Mouse (Mus musculus): ENCODE data around the gene Tpgs1.

The Tpgs1 gene

DNA sequence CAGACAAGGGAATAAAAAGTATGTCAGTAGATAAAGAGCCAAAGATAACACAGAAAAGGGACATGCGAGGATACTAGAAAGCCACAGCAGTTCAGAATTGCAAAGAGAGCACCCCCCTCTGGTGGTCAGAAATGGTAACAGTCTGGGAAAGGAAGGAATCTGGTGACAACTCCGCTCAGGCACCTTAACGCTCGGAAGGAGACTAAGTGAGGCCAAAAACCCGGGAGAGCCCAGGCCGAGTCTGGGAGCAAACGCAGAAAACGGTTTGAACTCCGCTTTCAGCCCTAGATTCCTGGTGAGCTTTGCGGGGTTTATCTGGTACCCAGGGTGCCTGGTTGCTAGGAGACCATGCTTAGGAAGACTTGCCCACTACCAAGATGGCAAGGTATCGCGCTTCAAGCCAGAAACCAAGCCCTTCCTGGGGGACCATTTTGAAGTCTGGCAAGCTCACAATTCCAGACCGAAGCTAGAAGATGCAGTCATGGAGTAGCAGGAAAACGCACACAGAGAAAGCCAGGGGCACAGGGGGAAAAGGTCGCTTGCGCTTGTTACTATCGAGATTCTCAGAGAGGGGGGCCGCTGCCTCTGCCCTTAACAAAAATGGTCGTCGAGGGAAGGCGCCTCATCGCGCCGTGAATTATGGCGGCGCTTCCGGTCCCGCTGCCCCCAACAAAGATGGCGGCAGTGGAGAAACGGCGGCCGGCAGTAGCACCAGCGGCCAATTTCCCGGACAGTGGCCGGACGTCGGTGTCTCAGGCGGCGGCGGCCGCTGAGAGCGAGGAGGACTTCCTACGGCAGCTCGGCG is at the start of gene Tpgs1:
Tpgs1 (plus strand) TSS at position 599 of the 805 bp plus-strand sequence.
- DNase-seq (ENCODE audit: low spot score): peak; percentile 92

DNA sequence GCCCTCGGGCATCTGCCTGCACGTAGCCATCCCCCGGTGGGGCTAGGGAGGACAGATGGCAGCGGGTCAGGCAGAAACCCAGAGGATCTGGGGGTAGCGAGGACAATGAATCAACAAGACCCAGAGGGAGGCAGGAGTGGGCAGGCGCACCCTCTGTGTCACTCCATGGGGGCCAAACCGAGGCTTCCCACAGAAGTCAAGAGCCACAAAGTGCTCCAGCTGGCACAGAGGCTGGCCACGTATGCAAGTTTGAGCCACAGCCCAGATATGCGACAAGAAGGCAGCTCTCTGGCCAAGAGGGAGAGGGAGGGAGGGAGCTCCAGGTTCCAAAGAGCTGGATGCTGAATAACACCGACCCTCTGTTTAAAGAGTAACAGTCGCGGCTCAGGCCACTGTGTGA is 45.2 kb upstream of the Tpgs1 start:
- DNase-seq (ENCODE audit: low spot score): no peak

DNA sequence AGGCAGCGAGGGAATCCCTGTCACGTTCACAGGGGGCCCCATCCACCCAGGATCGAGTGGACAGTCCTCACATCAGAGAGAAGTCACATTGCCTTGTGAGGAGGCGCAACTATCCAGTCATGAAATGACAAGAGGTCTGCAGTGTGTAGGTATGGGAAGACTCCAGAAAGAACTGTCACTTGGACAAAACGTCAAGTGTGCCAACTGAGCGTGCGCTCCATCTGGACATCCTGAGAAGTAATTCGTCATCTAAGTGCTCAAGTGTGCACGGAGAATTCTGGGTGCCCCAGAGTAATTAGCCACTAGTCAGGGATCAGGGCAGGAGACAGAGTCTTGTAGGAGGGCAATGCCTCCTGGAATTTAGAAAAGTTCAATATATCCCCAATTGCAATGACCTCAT is 43.8 kb upstream of the Tpgs1 start:
- no peak for DNase-seq (ENCODE audit: low spot score)

DNA sequence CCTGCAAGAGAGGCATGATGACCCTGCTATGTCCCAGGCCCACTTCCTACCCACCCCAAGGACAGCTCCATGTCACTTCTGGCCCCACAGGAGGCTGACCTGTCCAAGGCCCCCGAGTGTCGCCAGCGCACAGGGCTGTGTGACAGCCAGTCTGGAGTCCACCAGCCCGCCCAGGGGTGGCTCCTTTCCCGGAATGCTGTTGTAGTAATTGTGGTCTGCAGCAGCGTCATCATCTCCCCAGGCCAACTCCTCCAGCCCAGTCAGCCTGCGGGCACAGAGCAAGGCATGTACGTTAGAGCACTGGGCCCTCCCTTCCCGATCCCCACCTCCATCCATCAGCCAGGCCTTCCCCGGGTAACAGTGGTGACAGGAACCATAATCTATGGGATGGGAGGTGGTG is 43.0 kb upstream of the Tpgs1 start:
- no peak for DNase-seq (ENCODE audit: low spot score)

GRCm38 (mm10) chr10:79628377-79628776 is 40.8 kb upstream of the Tpgs1 start:
- no peak for DNase-seq (ENCODE audit: low spot score)

DNA sequence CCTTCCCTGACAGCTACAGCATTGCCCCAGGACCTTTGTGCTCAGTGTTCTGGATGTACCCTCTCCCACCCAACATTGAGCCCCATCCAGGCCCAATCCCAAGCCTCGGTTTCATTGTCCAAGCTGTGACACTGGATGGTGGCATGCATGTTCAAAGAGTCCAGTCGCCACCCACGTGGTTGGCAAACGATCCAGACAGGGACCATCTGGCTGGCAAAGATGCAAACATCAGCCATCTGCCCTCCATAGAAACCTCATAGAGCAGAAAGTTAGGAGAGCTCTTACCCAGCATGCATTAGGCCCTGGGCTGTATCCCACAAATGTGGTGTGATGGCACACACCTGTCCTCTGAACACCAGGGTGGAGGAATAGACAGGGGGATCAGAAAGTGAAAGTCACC is 37.7 kb upstream of the Tpgs1 start:
- DNase-seq (ENCODE audit: low spot score): no peak

DNA sequence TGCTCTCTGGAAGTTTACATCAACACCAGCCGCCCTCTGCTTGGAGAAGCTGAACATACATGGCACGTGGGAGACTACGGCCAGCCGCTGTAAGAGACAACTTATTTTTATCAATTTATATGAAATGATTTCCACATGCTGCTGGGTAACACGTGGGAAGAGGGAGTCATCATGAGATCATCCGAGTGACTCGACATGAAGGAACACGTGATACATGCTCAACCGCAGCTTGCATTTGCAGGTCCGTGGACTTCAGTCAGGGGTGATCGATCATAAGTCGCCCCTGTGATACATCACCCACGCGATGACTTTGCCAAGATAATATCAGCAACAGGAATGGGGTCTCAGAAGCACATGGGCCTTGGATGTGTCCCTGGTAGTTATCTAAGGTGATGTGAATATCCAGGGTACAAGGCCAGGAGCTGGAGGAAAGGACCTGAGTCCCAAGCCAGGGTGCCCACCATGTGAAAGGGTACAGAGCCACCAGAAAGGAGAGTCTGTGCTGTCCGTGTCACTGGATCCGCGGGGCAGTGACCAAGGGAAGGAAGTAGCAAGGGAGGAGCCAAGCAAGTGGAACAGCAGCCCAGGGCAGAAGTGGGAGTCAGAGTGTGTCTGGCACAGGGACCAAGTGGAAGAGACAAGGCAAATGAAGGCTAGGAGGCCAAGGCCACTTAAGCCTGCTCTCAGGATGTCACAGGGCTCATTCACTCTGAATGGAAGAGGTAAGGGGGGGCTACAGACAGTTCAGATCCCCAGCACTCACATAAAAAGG is 36.0 kb upstream of the Tpgs1 start:
- DNase-seq (ENCODE audit: low spot score): no peak

DNA sequence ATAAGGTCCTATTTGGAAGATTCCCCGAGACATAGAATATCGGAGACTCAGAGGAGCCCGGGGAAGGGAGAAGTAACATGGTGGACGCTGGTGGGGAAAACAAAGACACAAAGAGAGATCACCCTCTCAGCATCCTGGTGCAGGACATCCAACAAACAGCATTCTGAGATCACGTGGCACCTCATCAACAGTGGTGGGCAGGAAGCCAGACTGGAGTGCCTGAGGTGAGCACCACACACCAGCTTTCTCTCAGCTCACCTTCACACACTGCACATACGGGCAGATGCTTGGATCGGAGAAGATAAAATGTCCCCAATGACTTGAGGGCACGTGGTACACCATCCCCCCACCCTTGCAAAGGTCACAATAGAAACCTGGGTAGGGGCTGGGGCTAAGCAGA is 32.9 kb upstream of the Tpgs1 start:
- no peak for DNase-seq (ENCODE audit: low spot score)

DNA sequence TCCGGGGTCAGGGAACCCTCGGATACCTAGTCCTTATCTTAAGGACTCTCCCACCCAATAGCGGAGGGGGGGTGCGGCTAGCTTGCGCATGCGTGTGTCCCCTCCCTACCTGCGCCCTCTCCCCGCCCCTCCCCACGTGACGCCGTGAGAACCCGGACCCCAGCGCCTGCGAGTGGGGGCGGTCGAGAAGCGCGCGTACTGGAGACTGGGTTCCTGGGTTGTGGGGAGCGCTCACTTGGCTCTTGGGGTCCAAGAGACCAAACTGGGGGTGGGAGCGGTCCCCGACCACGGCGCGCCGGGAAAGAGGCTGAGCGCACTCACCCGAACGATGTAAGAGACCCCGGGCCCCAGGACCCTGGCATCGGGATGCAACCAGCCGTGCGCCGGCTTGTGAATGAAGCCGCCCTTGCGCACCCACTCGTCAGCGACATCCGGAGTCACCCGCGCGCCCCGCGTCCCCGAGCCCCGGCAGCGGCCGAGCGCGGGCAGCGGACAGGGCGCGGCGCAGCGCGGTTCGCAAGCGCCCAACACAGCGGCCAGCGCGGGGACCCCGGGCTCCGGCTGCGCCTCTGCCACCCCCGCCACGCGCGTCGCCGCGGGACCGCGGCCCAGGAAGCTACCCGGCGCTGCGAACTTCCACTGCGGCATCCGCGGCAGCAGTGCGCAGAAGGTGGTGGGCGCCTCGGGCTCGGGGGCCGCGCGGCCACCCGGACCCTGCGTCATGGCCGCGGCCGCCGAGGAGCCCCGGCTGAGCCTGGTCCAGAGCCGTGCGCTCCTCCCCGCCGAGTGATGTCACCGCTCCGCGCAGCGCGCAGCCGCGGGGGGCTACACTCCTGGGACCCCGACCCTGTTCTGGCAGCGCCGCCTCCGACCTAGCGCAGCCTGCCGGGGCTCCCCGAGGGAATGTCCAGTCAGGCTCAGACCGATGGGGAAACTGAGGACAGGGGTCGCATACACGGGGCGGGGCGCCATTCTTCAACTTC is 31.8 kb upstream of the Tpgs1 start, which contains the start of gene Shc2:
Shc2 (minus strand) TSS at position 791 of the 983 bp plus-strand sequence.
- peak; percentile 80 for DNase-seq (ENCODE audit: low spot score)

- DNase-seq (ENCODE audit: low spot score): peak; percentile 78
Observed at GRCm38 (mm10) chr10:79638486-79639204, 30.5 kb upstream of the Tpgs1 start.

DNA sequence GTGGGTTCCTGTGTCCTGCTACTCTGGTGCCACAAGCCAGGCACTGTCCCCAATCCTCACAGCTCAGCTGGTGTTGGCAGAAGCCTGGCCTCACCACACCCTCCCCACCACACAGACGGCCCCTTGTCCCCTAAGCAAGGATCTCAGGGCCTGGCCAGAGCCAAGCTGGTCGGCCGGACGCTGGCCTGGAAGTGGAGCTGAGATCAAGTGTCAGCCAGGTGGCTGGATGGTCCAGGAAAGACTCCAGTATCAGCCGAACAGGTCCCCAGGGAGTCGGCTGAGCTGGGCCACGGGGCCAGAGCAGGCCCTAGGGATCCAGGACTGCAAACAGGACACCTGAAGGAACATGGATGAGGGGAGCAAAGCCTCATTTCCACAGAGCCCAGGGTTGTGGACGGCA is 23.5 kb upstream of the Tpgs1 start, which contains the start of gene Odf3l2:
Odf3l2 (minus strand) TSS at position 28 of the 400 bp plus-strand sequence.
- no peak for DNase-seq (ENCODE audit: low spot score)

DNA sequence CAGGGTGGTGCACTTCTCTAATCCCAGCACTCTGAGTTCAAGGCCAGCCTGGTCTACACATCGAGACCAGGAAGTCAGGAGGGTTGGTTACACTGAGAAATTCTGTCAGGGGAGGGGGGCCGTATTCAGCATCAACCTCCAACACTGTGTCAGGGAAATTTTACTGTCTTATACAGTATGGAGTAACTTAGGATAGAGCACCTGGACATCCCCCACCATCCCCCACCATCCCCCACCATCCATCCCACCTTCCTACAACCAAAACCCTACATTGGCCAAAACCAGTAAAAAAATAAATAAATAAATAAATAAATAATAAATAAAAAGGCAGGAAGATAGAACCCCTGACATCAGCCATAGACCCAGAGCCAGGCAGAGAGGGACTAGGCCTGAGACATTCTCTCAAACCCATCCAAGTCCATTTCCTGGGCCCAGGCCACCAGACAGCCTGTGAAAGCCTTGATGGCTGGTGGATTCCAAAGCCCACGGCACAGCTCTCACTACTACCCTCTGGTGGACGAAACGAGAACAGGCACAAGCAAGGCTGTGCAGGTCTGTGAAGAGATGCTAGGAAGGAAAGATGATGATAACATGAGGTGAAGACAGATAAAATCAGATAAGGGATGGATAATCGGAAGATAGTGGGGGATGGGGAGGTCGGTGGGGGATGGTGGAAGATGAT is 20.0 kb upstream of the Tpgs1 start:
- peak; percentile 90 for DNase-seq (ENCODE audit: low spot score)

DNA sequence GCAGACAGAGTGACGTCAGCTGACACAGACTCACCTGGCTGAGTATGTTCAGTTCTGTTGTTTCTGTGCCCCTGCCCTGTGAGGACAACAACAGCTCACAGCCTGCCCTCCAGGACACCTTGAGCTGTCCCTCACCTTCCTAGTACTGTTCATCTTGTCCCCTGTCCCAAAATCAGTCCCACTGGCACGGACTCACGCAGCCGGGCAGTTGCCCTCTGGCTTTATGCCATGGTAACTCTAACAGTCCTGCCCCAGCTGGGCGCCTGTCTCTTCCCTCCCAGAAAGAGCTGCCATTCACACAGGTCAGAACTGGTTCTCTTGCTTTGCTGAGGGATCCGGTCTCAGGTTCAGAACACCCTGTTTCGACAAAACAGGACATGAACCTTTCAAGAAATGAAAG is 16.4 kb upstream of the Tpgs1 start:
- DNase-seq (ENCODE audit: low spot score): no peak

DNA sequence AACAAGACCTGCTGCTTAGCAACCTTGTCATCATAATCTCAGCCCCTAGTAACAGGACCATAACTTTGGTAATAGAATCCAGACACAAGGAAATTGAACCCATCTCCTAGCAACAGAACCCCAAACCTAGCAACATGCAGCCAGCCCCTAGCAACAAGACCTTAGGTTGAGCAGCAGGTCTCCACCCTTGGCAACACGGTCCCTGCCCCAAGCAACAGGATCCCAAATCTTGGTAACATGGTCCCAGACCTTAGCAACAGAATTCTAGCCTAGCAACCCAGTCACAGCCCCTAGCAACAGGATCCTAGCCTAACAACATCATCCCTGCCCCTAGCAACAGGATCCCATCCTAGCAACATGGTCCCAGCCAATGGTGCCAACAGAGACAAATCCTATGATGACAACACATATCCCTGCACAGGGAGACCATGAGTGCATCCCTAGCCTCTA is 14.2 kb upstream of the Tpgs1 start:
- peak; percentile 51 for DNase-seq (ENCODE audit: low spot score)

DNA sequence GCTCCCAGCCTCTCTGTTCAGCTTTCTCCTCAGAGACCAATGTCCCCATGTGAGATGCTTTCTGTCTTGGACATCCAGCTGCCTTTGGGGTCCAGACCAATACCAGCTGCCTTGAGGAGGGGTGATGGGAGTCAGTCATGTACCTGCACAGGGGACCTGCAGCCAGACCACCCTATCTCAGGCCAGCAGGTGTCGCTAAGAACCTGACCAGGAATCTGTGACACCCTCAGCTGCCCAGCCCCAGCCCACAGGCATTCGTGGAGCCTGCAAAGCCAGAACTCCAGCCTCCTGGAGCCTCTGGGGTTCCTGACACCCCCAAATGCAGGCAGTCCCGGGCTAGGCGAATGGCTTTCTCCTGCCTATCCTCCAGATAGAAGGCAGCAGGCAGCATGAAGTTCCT is 10.3 kb upstream of the Tpgs1 start:
- peak; percentile 54 for DNase-seq (ENCODE audit: low spot score)

DNA sequence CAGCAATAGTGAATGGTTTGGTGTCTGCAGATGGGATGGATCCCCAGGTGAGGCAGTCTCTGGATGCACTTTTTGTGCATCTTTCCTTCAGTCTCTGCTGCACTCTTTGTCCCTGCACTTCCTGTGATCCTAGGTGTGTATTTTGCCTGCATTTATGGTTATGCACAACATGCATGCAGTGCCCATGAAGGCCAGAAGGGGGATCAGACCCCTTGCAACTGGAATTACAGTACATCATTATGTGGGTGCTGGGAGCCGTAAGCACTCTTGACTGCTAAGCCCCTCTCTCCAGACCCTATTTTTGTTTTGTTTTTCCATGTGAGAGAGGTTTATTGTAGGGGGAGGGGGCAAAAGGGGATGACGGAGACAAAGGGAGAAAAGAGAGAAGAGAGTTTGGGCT is 8.9 kb upstream of the Tpgs1 start:
- DNase-seq (ENCODE audit: low spot score): peak; percentile 32

DNA sequence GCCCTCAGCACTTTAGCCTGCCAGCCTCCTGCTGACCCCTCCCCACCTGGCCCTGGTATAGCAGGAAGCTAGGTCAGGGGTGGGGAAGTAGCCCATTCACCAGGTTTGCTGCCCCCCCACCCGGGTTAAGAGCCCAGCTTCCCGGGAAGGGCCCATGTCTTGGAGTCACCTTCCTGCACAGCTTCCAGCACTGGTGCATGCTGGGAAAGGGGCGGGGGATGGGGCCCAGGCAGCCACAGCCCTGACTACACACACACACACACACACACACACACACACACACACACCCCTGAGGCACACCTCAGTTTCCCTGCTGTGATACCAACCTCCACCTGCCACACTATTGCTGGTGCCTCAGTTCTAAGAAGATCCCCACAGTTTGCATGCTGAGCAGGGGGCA is 7.3 kb upstream of the Tpgs1 start:
- no peak for DNase-seq (ENCODE audit: low spot score)

DNA sequence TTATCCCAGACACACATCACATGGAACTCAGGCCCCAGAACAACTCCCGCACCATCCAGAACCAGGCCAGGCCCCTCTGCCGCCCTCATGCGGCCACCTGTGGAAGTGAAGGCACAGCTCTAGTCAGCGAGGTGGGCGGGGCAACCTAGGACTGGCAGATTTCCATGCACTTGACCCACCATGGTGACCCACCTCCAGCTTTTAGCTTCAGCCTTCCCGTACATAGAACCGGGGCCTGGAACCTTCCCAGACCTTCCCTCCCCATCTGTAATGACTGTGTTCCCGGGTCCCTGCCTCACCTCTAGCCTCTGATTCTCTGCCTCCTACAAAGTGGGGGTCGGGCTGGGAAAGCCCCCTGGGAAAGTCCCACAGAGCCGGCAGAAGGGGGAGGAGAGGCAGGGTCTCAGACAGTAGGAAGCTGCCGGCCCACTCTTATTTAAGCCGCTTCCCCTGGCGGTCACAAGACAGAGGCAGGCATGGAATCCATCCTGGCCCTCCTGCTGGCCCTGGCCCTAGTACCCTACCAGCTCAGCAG is 5.0 kb upstream of the Tpgs1 start, which contains the start of gene Madcam1:
Madcam1 (plus strand) TSS at position 429 of the 535 bp plus-strand sequence.
- DNase-seq (ENCODE audit: low spot score): peak; percentile 85

DNA sequence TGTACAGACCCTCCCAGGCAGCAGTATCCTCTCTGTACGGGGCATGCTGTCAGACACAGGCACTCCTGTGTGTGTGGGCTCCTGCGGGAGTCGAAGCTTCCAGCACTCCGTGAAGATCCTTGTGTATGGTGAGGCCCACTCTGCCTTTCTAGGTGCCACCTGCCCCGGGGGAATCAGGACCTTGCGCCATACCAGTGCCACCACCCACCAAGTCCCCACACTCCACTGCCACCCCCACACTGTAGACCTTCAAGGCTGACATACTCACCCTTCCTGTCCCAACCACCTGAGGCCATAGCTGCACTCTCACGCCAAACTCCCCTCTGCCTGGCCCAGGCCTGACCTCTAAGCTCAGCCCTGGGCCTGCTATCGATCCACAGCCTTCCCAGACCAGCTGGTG is 4.1 kb upstream of the Tpgs1 start:
- DNase-seq (ENCODE audit: low spot score): no peak

DNA sequence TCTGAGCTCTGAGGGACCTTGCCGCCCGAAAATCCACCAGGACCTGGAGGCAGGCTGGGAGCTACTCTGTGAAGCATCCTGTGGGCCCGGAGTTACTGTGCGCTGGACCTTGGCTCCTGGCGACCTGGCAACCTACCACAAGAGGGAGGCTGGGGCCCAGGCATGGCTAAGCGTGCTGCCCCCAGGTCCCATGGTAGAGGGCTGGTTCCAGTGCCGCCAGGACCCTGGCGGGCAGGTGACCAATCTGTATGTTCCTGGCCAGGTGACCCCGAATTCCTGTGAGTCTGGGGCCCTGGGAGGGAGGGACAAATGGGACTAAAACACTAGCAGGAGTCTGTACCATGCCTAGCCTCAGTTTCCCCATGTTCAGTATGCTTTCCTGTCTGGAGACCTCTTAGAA is 2.7 kb upstream of the Tpgs1 start:
- DNase-seq (ENCODE audit: low spot score): no peak

Measured in embryo, embryonic 10 days (tissue).